Mouse (Mus musculus) embryonic facial prominence, embryonic 13.5 days (tissue): ENCODE results near the gene Eif5a2. TPM values are rescaled to one million over a fixed set of nuclear protein-coding genes. Genes with fewer than 3 reads are reported as not detected.

Experiments
- ATAC-seq: fragments of 200-750 bp; cut with Nextera tagmentation; 2 replicates; pipeline ENCODE4 v1.8.0; 2017; ENCODE audit warnings: low read depth; ENCODE audit not compliant: insufficient number of reproducible peaks, insufficient read depth, low FRiP score, low TSS enrichment
- H3K27ac ChIP-seq: fragments of 300-500 bp; sonication (generic); 2 replicates; pipeline ENCODE4 v1.5.1; 2015; ENCODE audit warnings: moderate library complexity, mild to moderate bottlenecking, inconsistent platforms
- H3K27me3 ChIP-seq: fragments of 300-500 bp; sonication (generic); 2 replicates; pipeline ENCODE4 v1.6.1; 2015; ENCODE audit warnings: mild to moderate bottlenecking, inconsistent platforms
- H3K36me3 ChIP-seq: fragments of 300-500 bp; sonication (generic); 2 replicates; pipeline ENCODE4 v1.6.1; 2015; ENCODE audit warnings: mild to moderate bottlenecking, inconsistent platforms
- H3K4me1 ChIP-seq: fragments of 300-500 bp; sonication (generic); 2 replicates; pipeline ENCODE4 v1.6.1; 2015; ENCODE audit warnings: inconsistent platforms
- H3K4me2 ChIP-seq: fragments of 300-500 bp; sonication (generic); 2 replicates; pipeline ENCODE4 v1.6.1; 2015; ENCODE audit warnings: moderate library complexity, mild to moderate bottlenecking, inconsistent platforms
- H3K4me3 ChIP-seq: fragments of 300-500 bp; sonication (generic); 2 replicates; pipeline ENCODE4 v1.5.1; 2015; ENCODE audit warnings: mild to moderate bottlenecking, inconsistent platforms
- H3K9ac ChIP-seq: fragments of 300-500 bp; sonication (generic); 2 replicates; pipeline ENCODE4 v1.6.1; 2015; ENCODE audit warnings: mild to moderate bottlenecking, inconsistent platforms
- H3K9me3 ChIP-seq: fragments of 300-500 bp; sonication (generic); 2 replicates; pipeline ENCODE4 v1.6.1; 2016; ENCODE audit warnings: inconsistent platforms
- WGBS: fragments of 180-500 bp; shearing (Covaris S2); methylation state at CpG from one replicate; pipeline ENCODE4 v1.1.7; 2015; ENCODE audit warnings: mixed read lengths; 5-methylcytosine and 5-hydroxymethylcytosine counted together
- polyA plus RNA-seq: library from polyadenylated mRNA; unstranded; fragments of >200 nt; fragmentation: Nextera tagmentation; extraction: Ambion mirVana; gene quantifications from 2 replicates; pipeline ENCODE4 v1.2.1, GENCODE M21; 2015

Gene Eif5a2
- 8.4 and 9.8 TPM in 2 replicates for polyA plus RNA-seq

DNA sequence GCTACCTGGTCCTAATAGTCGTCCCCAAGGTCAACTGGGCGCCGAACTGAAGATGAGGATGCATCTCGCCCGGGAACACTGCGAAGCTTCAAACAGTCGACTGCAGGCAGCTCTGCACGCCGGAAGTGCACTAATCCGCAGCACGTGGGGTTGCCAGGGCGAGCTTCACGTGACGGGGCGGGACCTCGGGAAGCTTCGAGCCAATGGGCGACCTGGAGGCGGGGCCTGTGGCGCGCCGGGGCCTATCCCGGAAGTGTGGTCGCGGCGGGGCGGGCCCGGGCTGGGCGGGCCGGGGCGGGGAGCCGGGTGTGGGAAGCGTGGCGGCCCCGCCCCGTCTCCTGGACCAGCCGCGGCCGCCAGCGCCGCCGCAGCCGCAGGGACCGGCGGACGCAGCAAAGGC is at the start of gene Eif5a2:
Gene Eif5a2 (plus strand): TSS at position 283 of the 400 bp plus-strand sequence.
- peak; percentile 98 for ATAC-seq
- no peaks in the 10 kb centered on the region for H3K9me3 ChIP-seq

DNA sequence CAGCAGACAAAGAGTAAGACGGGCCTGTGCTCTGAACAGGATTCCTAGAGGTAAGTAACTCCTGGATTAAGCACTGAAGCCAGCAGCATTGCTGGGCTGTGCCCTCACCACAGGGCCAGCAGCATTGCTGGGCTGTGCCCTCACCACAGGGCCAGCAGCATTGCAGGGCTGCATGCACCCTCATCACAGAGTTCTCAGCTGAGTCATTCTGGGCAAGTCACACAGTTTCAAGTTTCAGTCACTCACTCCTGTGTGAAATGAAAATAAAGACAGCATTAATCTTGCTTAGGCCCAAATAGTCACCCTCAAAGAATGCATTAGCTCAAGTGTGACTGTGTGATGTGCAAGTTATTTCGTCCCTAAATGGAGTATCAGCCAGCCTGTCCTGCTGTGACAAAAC is 46.4 kb upstream of the Eif5a2 start:
- 77% methylated on average over 2 of the region's 2 CpGs for WGBS
- Histone ChIP-seq H3K9ac (no peak overlapping the region), H3K4me1 (no peaks in the 10 kb centered on the region), H3K4me3 (no peak overlapping the region), H3K4me2 (no peak overlapping the region), H3K36me3 (no peaks in the 10 kb centered on the region), H3K9me3 (0 out of 2 replicates have a peak, but pooled peaks cover 4% of the 10 kb centered on the region), H3K27me3 (no peaks in the 10 kb centered on the region), H3K27ac (no peak overlapping the region)
- ATAC-seq = no peak

More for the DNA sequence above, at the start of gene Eif5a2:
- H3K27me3 ChIP-seq = no peaks in the 10 kb centered on the region
- 2% methylated on average over 37 of the region's 46 CpGs for WGBS
- no peaks in the 10 kb centered on the region for H3K36me3 ChIP-seq
- H3K4me3 ChIP-seq = peak within 1 kb of the TSS; percentile 82
- H3K4me1 ChIP-seq = peaks cover 7% of the 10 kb centered on the region; the same call in 1 of the 2 replicates
- no peak within 1 kb of the TSS for H3K27ac ChIP-seq
- H3K4me2 ChIP-seq = peak within 1 kb of the TSS; percentile 96
- H3K9ac ChIP-seq = peak within 1 kb of the TSS; percentile 87

DNA sequence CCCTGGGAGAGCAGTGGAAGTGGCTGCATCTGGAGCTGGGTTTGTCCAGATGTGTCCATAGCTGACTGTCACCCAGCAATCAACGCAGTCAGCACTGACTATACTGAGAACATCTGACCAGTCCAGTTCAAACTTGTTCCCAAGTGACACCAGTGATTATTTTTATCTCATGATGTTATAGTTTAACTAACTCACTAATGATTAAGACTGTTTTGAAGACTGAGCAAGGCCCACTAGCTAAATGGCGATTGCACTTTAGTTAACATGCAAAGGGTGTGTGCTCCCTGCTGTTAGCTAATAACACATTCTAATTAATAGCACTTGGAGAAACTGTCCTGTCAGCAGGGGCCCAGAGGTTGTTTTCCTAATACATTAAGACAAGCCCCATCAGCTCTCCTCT is 44.1 kb upstream of the Eif5a2 start:
- Histone ChIP-seq H3K4me2 (no peak overlapping the region), H3K36me3 (no peaks in the 10 kb centered on the region), H3K4me1 (no peaks in the 10 kb centered on the region), H3K9ac (no peak overlapping the region), H3K4me3 (no peak overlapping the region), H3K9me3 (0 out of 2 replicates have a peak, but pooled peaks cover 4% of the 10 kb centered on the region), H3K27me3 (no peaks in the 10 kb centered on the region), H3K27ac (no peak overlapping the region)
- 30% methylated on average over 2 of the region's 2 CpGs for WGBS
- no peak for ATAC-seq

DNA sequence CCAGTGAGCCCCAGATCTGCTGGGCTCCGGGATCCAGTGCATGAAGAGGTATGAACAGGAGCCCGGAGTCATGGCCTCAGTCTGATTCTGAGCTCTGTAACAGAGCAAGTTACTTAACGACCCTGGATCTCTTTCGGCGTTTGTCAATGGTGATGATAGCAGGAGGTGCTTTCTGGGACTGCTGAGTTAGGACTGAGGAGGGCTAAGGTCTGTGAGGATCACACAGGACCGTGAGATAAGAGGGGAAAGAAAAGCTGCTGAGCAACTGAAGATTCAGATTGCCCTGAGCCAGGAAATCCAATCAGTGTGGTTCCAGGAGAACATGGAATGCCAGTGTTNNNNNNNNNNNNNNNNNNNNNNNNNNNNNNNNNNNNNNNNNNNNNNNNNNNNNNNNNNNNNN is 40.7 kb upstream of the Eif5a2 start:
- Histone ChIP-seq H3K4me1 (peaks cover 5% of the 10 kb centered on the region), H3K4me3 (no peak overlapping the region), H3K27ac (no peak overlapping the region), H3K9ac (no peak overlapping the region), H3K9me3 (0 out of 2 replicates have a peak, but pooled peaks cover 4% of the 10 kb centered on the region), H3K27me3 (no peaks in the 10 kb centered on the region), H3K36me3 (no peaks in the 10 kb centered on the region), H3K4me2 (no peak overlapping the region)
- ATAC-seq = no peak
- 31% methylated on average over 6 of the region's 6 CpGs for WGBS

DNA sequence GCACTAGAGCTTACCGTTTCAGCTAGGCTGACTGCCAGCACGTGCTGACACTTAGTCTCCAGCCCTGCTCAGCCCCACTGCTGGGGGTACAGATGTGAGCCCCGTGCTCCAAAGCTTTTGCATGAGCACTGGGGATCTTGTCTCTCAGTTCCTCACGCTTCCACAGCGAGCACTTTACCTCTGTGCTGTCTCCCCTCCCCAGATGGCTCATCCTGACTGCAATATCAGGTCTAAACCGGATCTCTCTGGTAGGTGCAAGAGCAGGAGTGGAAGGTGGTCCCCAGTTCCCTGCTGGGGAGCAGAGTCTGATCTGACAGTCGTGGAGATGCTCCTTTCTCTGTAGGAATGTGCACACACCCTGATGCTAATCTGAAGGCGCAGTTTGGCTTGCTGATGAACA is 37.8 kb upstream of the Eif5a2 start:
- Histone ChIP-seq H3K27me3 (no peaks in the 10 kb centered on the region), H3K4me2 (no peak overlapping the region), H3K9me3 (0 out of 2 replicates have a peak, but pooled peaks cover 4% of the 10 kb centered on the region), H3K9ac (no peak overlapping the region), H3K36me3 (no peaks in the 10 kb centered on the region), H3K4me1 (peaks cover 5% of the 10 kb centered on the region), H3K4me3 (no peak overlapping the region), H3K27ac (no peak overlapping the region)
- ATAC-seq = no peak
- 44% methylated on average over 8 of the region's 8 CpGs for WGBS

DNA sequence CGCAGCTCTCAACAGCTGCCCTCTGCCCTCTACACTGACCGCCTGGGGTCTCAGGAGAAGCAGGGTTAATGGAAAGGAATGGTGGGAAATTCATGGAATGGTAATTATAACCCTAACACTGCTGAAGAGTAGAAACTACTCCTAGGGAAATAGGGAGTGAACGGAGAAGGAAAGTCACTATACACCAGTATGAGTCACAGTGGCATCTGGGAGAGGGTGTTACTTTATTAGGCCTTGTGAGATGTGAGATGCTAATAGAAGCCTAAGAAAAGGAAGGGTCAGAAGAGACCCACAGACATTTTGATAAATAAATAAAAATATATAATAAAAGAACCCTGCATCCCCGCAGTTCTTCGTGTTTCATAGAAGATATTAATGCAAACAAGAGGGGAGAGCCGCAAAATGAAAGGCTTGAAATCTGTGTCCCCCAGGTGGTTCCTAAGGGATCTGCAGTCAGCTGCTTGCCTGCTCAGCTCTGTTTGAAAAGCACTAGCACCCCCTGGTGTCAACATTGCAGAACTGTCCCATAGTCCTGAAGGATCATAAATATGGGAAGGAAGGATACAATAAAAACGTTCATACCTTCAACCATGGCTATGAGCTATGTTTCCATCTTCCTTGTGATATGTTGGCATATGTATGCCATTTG is 35.1 kb upstream of the Eif5a2 start:
- H3K4me2 ChIP-seq = no peak overlapping the region
- H3K27ac ChIP-seq = no peak overlapping the region
- H3K9me3 ChIP-seq = no peaks in the 10 kb centered on the region
- H3K36me3 ChIP-seq = no peaks in the 10 kb centered on the region
- peak; percentile 59; the same call in 1 of the 2 replicates for ATAC-seq
- H3K4me3 ChIP-seq = no peak overlapping the region
- no peaks in the 10 kb centered on the region for H3K27me3 ChIP-seq
- WGBS = 30% methylated on average over 7 of the region's 7 CpGs
- H3K4me1 ChIP-seq = peaks cover 5% of the 10 kb centered on the region
- H3K9ac ChIP-seq = no peak overlapping the region

DNA sequence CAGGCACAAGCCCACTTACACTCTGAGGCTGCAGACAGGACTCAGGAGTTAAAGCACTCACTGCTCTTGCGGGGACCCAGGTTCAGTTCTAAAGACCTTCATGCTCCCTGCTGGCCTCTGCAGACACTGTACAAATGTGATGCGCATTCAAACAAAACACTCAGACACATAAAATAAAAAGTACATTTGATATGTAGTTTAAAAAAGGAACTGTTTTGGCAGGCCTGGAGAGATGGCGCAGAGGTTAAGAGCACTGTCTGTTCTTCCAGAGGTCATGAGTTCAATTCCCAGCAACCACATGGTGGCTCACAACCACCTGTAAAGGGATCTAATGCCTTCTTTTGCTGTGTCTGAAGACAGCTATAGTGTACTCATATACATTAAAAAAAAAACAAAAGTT is 32.9 kb upstream of the Eif5a2 start:
- no peak for ATAC-seq
- H3K4me1 ChIP-seq = peaks cover 3% of the 10 kb centered on the region
- no peaks in the 10 kb centered on the region for H3K27me3 ChIP-seq
- no peak overlapping the region for H3K27ac ChIP-seq
- 90% methylated on average over 3 of the region's 3 CpGs for WGBS
- no peak overlapping the region for H3K4me3 ChIP-seq
- H3K36me3 ChIP-seq = no peaks in the 10 kb centered on the region
- no peaks in the 10 kb centered on the region for H3K9me3 ChIP-seq
- H3K4me2 ChIP-seq = no peak overlapping the region
- H3K9ac ChIP-seq = no peak overlapping the region

DNA sequence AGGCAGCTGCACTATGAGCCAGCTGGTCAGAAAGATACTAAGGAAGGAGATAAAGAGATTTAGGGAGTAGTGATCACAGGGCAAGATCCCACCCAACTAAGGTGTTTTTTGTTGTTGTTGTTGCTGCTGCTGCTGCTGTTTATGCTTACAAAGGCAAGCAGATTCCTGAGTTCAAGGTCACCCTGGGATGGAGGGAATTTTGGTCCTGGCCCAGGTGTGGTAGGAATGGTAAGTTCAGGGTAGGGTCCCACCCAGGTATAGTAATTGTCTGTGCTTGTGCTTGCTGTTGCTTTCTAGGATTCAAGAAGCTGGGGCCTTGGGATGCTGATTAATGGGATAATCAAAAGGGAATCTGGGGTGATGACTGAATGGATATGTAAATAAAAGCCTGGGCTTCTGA is 32.1 kb upstream of the Eif5a2 start:
- no peak for ATAC-seq
- no peak overlapping the region for H3K9ac ChIP-seq
- no peak overlapping the region for H3K27ac ChIP-seq
- no peak overlapping the region for H3K4me2 ChIP-seq
- H3K27me3 ChIP-seq = no peaks in the 10 kb centered on the region
- no peaks in the 10 kb centered on the region for H3K9me3 ChIP-seq
- H3K4me3 ChIP-seq = no peak overlapping the region
- no peaks in the 10 kb centered on the region for H3K36me3 ChIP-seq
- H3K4me1 ChIP-seq = no peaks in the 10 kb centered on the region

DNA sequence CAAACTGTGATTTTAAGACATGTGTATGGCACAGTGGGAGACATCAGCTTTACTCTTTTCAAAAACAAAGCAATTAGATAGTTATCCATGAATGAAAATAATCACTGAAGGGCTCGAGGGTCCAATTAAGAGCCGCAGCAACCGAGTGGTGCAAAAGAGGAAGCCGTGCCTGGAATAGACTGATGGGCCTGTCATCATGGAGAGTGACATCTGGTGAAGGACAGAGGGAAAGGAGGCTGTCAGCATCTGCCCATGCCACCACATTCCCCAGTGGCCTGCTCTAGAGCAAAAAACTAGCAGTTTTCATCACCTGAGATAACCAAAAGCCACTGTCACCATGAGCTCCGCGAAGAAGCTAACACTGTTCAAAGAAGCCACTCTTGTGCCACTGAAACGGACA is 25.6 kb upstream of the Eif5a2 start:
- no peaks in the 10 kb centered on the region for H3K27me3 ChIP-seq
- ATAC-seq = no peak
- H3K9me3 ChIP-seq = no peaks in the 10 kb centered on the region
- H3K9ac ChIP-seq = no peak overlapping the region
- no peak overlapping the region for H3K4me3 ChIP-seq
- no peaks in the 10 kb centered on the region for H3K4me1 ChIP-seq
- no peak overlapping the region for H3K4me2 ChIP-seq
- no peak overlapping the region for H3K27ac ChIP-seq
- H3K36me3 ChIP-seq = no peaks in the 10 kb centered on the region
- 61% methylated on average over 7 of the region's 7 CpGs for WGBS

DNA sequence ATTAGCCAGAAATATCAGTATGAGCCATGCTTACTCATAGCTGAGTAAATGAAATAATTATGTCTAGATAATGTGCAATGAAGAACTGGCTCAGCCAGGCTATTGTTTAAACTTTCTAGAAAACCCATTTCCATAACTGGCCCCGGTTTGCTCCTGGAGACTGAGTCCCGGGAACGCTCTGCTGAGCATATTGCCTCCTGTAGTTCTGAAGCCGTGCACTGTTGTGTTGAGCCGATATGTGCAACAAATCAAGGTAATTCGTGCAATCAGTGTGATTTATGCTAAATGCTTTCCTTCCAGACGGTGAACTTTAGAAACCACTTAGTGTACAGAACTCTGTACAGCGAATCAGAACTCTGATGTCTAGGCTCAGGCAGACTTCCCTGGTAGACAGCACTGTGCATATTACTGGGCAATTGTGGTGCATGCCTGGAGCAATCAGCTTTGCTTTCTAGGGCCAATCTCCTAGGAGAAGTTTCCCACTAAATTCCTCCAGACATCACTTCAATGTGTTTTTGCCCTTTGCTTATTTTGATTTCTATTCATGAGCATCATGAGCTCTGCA is 19.8 kb upstream of the Eif5a2 start:
- Histone ChIP-seq H3K27ac (no peak overlapping the region), H3K36me3 (no peaks in the 10 kb centered on the region), H3K9ac (no peak overlapping the region), H3K27me3 (no peaks in the 10 kb centered on the region), H3K4me3 (no peak overlapping the region), H3K9me3 (no peaks in the 10 kb centered on the region), H3K4me1 (no peaks in the 10 kb centered on the region), H3K4me2 (no peak overlapping the region)
- WGBS = 68% methylated on average over 8 of the region's 8 CpGs
- no peak for ATAC-seq

DNA sequence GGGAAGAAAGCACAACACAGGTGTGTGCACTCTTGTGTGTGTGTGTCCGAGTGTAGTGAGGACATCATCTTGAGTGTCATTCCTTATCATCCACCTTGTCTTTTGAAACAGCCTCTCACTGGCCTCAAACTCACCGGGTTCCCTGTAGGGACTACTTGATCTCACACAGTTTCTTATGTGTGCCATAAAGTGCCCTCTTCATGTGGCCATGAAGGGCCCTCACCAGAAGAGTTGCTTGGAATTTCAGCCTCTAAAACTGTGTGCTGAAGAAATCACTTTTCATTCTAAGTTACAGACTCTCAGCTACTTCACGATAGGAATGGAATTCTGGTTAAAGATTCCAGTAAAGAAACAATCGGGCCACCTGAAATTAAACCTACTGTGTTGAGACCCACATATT is 14.1 kb upstream of the Eif5a2 start:
- Histone ChIP-seq H3K36me3 (no peaks in the 10 kb centered on the region), H3K9me3 (no peaks in the 10 kb centered on the region), H3K27ac (no peak overlapping the region), H3K27me3 (no peaks in the 10 kb centered on the region), H3K9ac (no peak overlapping the region), H3K4me2 (no peak overlapping the region), H3K4me3 (no peak overlapping the region), H3K4me1 (no peaks in the 10 kb centered on the region)
- 89% methylated on average over 4 of the region's 4 CpGs for WGBS
- no peak for ATAC-seq

DNA sequence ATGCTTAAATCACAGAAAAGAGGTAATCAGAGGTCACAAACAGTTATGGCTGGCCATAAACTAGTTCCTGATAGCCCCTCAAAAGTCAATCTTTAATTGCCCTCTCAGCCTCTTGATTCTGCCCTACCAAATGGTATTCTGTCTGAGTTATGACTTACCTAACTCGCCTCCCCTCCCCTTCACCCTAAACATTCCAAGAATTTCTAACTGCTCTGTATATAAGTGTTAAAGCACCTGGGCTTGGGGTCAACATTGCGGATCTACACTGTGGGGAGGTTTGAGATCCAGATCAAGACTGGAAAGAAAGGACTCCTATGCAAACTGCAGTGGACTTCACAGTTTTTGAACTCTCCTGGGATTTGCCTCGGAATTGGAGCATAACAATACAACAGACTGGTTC is 12.9 kb upstream of the Eif5a2 start:
- no peaks in the 10 kb centered on the region for H3K4me1 ChIP-seq
- no peak overlapping the region for H3K4me3 ChIP-seq
- no peak for ATAC-seq
- H3K36me3 ChIP-seq = no peaks in the 10 kb centered on the region
- H3K9ac ChIP-seq = no peak overlapping the region
- H3K4me2 ChIP-seq = no peak overlapping the region
- WGBS = 69% methylated on average over 3 of the region's 3 CpGs
- H3K9me3 ChIP-seq = no peaks in the 10 kb centered on the region
- H3K27me3 ChIP-seq = no peaks in the 10 kb centered on the region
- H3K27ac ChIP-seq = no peak overlapping the region
